9 mouse cellular contexts compared by ENCODE assay signal in genomic region chr8:106704901-106705321, GRCm38 (mm10). TPM values are rescaled to one million over a fixed set of nuclear protein-coding genes. Genes with fewer than 3 reads are reported as not detected.
DNase-seq lines count a peak whose midpoint lies in the region; ATAC-seq and TF ChIP-seq lines count a peak whose summit lies in the region.
"Had no signal": no experiment of that assay in that cellular context is flagged by ENCODE, and none has a peak within 500 bp of the region (broad histone marks: within the 10 kb centered on the region; RNA-seq: fewer than 3 reads in every experiment).

No protein-coding gene starts in this region.

- H3K27me3 ChIP-seq in heart, embryonic 12.5 days (replicated peaks): no peaks in the 10 kb centered on the region
- no peaks in the 10 kb centered on the region for H3K27me3 ChIP-seq in kidney, embryonic 15.5 days
- no peaks in the 10 kb centered on the region for H3K27me3 ChIP-seq in liver, postnatal 0 days (ENCODE audit: insufficient read depth, low read length)
- no peaks in the 10 kb centered on the region for H3K27me3 ChIP-seq in stomach, embryonic 15.5 days (replicated peaks)
- H3K27me3 ChIP-seq: midbrain, embryonic 12.5 days had no signal

- H3K4me2 ChIP-seq in heart, embryonic 12.5 days: no peak overlapping the region
- H3K4me2 ChIP-seq in kidney, embryonic 15.5 days: no peak overlapping the region
- no peak overlapping the region for H3K4me2 ChIP-seq in liver, postnatal 0 days (ENCODE audit: low read depth, low read length)
- H3K4me2 ChIP-seq in stomach, embryonic 15.5 days: peak overlapping the region; percentile 21; the same call in 1 of the 2 replicates
- H3K4me2 ChIP-seq: midbrain, embryonic 12.5 days had no signal

- H3K4me3 ChIP-seq in heart, embryonic 12.5 days: no peak overlapping the region
- no peak overlapping the region for H3K4me3 ChIP-seq in kidney, embryonic 15.5 days (replicated peaks)
- no peak overlapping the region for H3K4me3 ChIP-seq in liver, postnatal 0 days (ENCODE audit: low read depth, low read length)
- no peak overlapping the region for H3K4me3 ChIP-seq in stomach, embryonic 15.5 days (replicated peaks)
- H3K4me3 ChIP-seq: midbrain, embryonic 12.5 days had no signal

- no peak overlapping the region for H3K9ac ChIP-seq in heart, embryonic 12.5 days
- no peak overlapping the region for H3K9ac ChIP-seq in kidney, embryonic 15.5 days
- H3K9ac ChIP-seq in liver, postnatal 0 days (replicated peaks): no peak overlapping the region
- H3K9ac ChIP-seq in stomach, embryonic 15.5 days: no peak overlapping the region
- H3K9ac ChIP-seq: midbrain, embryonic 12.5 days had no signal

- H3K36me3 ChIP-seq in heart, embryonic 12.5 days: peaks cover 14% of the 10 kb centered on the region
- H3K36me3 ChIP-seq in kidney, embryonic 15.5 days: peaks cover 41% of the 10 kb centered on the region
- no peaks in the 10 kb centered on the region; the same call in 1 of the 2 replicates for H3K36me3 ChIP-seq in liver, postnatal 0 days (replicated peaks; ENCODE audit: insufficient read depth, low read length)
- H3K36me3 ChIP-seq in stomach, embryonic 15.5 days: 0 out of 2 replicates have a peak, but pooled peaks cover 5% of the 10 kb centered on the region
- H3K36me3 ChIP-seq: midbrain, embryonic 12.5 days had no signal

- no peak for TF ChIP-seq POLR2A in brain, embryonic 14.5 days (IDR thresholded peaks at IDR 0.05; ENCODE audit: borderline replicate concordance, extremely low read depth, insufficient read depth, insufficient read length, poor library complexity, severe bottlenecking)

- WGBS in heart, embryonic 12.5 days: 47% methylated on average over 9 of the region's 9 CpGs
- WGBS in kidney, embryonic 15.5 days: 52% methylated on average over 9 of the region's 9 CpGs
- WGBS in liver, postnatal 0 days (ENCODE audit: insufficient replicate concordance): 65% methylated on average over 9 of the region's 9 CpGs
- WGBS in stomach, embryonic 15.5 days: 27% methylated on average over 9 of the region's 9 CpGs

- H3K27ac ChIP-seq in heart, embryonic 12.5 days (ENCODE audit: poor library complexity, severe bottlenecking): peak overlapping the region; percentile 88
- H3K27ac ChIP-seq in kidney, embryonic 15.5 days: peak overlapping the region; percentile 82
- peak overlapping the region; percentile 58; the same call in 1 of the 2 replicates for H3K27ac ChIP-seq in liver, postnatal 0 days (ENCODE audit: low read depth)
- H3K27ac ChIP-seq in stomach, embryonic 15.5 days: peak overlapping the region; percentile 90
- H3K27ac ChIP-seq: midbrain, embryonic 12.5 days had no signal

- DNase-seq in adrenal gland, adult (ENCODE audit: inconsistent age in 2 of 2, low spot score in 1 of 2): peak; percentile 39 to 65
- no peak for DNase-seq in adrenal gland, adult 8-10 months
- DNase-seq in brain, embryonic 14.5 days (ENCODE audit: low read depth): peak; percentile 75
- no peak for DNase-seq in liver, postnatal 0 days
- DNase-seq in cerebellum, adult 9-11 months: no peak

- no peak; the same call in 1 of the 2 replicates for TF ChIP-seq EP300 in liver, postnatal 0 days (IDR thresholded peaks at IDR 0.05; ENCODE audit: low read depth)

- ATAC-seq in heart, embryonic 12.5 days (ENCODE audit: insufficient number of reproducible peaks, low FRiP score): peak; percentile 91
- peak; percentile 54 for ATAC-seq in kidney, embryonic 15.5 days (replicated peaks; ENCODE audit: low FRiP score)
- peak; percentile 74 for ATAC-seq in liver, postnatal 0 days
- peak; percentile 88 for ATAC-seq in stomach, embryonic 15.5 days (ENCODE audit: insufficient read depth, low FRiP score, low read depth)

- no peak for TF ChIP-seq CTCF in brain, embryonic 14.5 days (IDR thresholded peaks at IDR 0.05; ENCODE audit: borderline replicate concordance, extremely low read depth, insufficient read depth, insufficient read length)
- TF ChIP-seq CTCF in liver, postnatal 0 days (IDR thresholded peaks at IDR 0.05; ENCODE audit: low read depth): no peak

- H3K4me1 ChIP-seq in heart, embryonic 12.5 days (replicated peaks): peaks cover 7% of the 10 kb centered on the region; the same call in 1 of the 2 replicates
- 0 out of 2 replicates have a peak, but pooled peaks cover 4% of the 10 kb centered on the region for H3K4me1 ChIP-seq in kidney, embryonic 15.5 days
- H3K4me1 ChIP-seq in liver, postnatal 0 days (ENCODE audit: insufficient read depth): no peaks in the 10 kb centered on the region
- 0 out of 2 replicates have a peak, but pooled peaks cover 5% of the 10 kb centered on the region for H3K4me1 ChIP-seq in stomach, embryonic 15.5 days
- H3K4me1 ChIP-seq: midbrain, embryonic 12.5 days had no signal

- H3K9me3 ChIP-seq in heart, embryonic 12.5 days (replicated peaks): no peaks in the 10 kb centered on the region
- no peaks in the 10 kb centered on the region for H3K9me3 ChIP-seq in kidney, embryonic 15.5 days (replicated peaks)
- H3K9me3 ChIP-seq in liver, postnatal 0 days (ENCODE audit: low read length): no peaks in the 10 kb centered on the region
- no peaks in the 10 kb centered on the region for H3K9me3 ChIP-seq in stomach, embryonic 15.5 days
- H3K9me3 ChIP-seq: midbrain, embryonic 12.5 days had no signal

RNA-seq across cellular contexts. Expression of gene Tango6, which starts 22.0 kb away (rescaled TPM):
- 10 to 100 TPM; 10.2 to 14.2 (median 12.4) TPM for total RNA-seq in adrenal gland, adult 8-10 months (2022)
- polyA plus RNA-seq in brain, embryonic 14.5 days (2012; rRNA removed): 3.8 and 5.2 TPM in 2 replicates
- 8.9 and 9.1 TPM in 2 replicates for polyA plus RNA-seq in heart, embryonic 12.5 days (2016; fragmentation: Nextera tagmentation; extraction: Ambion mirVana)
- 11.6 and 12.3 TPM in 2 replicates for polyA plus RNA-seq in kidney, embryonic 15.5 days (2015; fragmentation: Nextera tagmentation; extraction: Ambion mirVana)
- polyA plus RNA-seq in liver, postnatal 0 days (2015; fragmentation: Nextera tagmentation; extraction: Ambion mirVana): 1.5 and 1.8 TPM in 2 replicates
- 7.8 and 9.5 TPM in 2 replicates for polyA plus RNA-seq in stomach, embryonic 15.5 days (2015; fragmentation: Nextera tagmentation; extraction: Ambion mirVana)

Comparison
In these comparisons a context has a peak if more than half of its experiments do, and no peak if none do; other contexts are left out.
1. DNase-seq: peak in adrenal gland, adult (2 of 2) and brain, embryonic 14.5 days (single experiment); none in adrenal gland, adult 8-10 months (single experiment), liver, postnatal 0 days (single experiment) and cerebellum, adult 9-11 months (single experiment).
2. Peak in every context shown above with its lines, with median percentiles within 50 percentile points of each other: ATAC-seq and H3K27ac ChIP-seq.